Comparison of ENCODE assay signal across 30 mouse cellular contexts in genomic region chr6:77457919-77458318, GRCm38 (mm10).
DNase-seq lines count a peak whose midpoint lies in the region; ATAC-seq and TF ChIP-seq lines count a peak whose summit lies in the region.
"Had no signal": no experiment of that assay in that cellular context is flagged by ENCODE, and none has a peak within 500 bp of the region (broad histone marks: within the 10 kb centered on the region; RNA-seq: fewer than 3 reads in every experiment).

No protein-coding gene starts in this region.

- peak; percentile 24 for DNase-seq in forebrain, postnatal 0 days
- peak; percentile 51 for DNase-seq in left cerebral cortex, adult 11 months (ENCODE audit: low spot score)
- no peak for DNase-seq in left cerebral cortex, postnatal 4 days
- peak; percentile 81 for DNase-seq in brain, adult 2 months (ENCODE audit: low read depth, low spot score)
- DNase-seq in layer of hippocampus, adult 9-11 months, result peak; percentile 63
- DNase-seq in kidney, adult 9 months, result no peak
- DNase-seq in cerebellum, adult 9-10 months, result no peak
- DNase-seq: adrenal gland, postnatal 10 days; cerebellum, adult 11 months; cerebellum, adult 9-11 months; embryo, embryonic 11 days; gastrocnemius, postnatal 10 days; heart, postnatal 14 days; kidney, adult 18-20 months; kidney, postnatal 4 days; thymus, adult 2 months; thymus, postnatal 36 days had no signal

- no peak overlapping the region for H3K27ac ChIP-seq in forebrain, postnatal 0 days (ENCODE audit: low read depth, low read length)
- H3K27ac ChIP-seq in forebrain, embryonic 12.5 days, result no peak overlapping the region
- H3K27ac ChIP-seq: embryonic facial prominence, embryonic 12.5 days; hindbrain, embryonic 10.5 days; limb, embryonic 13.5 days; lung, embryonic 15.5 days; stomach, postnatal 0 days had no signal

- H3K4me3 ChIP-seq in forebrain, postnatal 0 days (ENCODE audit: low read depth, low read length), result no peak overlapping the region
- H3K4me3 ChIP-seq in forebrain, embryonic 12.5 days (replicated peaks), result no peak overlapping the region
- H3K4me3 ChIP-seq: embryonic facial prominence, embryonic 12.5 days; hindbrain, embryonic 10.5 days; left cerebral cortex, adult 2 months; limb, embryonic 13.5 days; lung, embryonic 15.5 days had no signal

- intact Hi-C loops in left cerebral cortex, postnatal 4 days (cut with DNase I), result no loop called here

- TF ChIP-seq CTCF in forebrain, postnatal 0 days (IDR thresholded peaks at IDR 0.05; ENCODE audit: low read depth), result no peak

- 61% methylated on average over 2 of the region's 2 CpGs for WGBS in forebrain, postnatal 0 days
- WGBS in forebrain, embryonic 12.5 days, result 94% methylated on average over 2 of the region's 2 CpGs

- H3K9ac ChIP-seq in forebrain, postnatal 0 days, result no peak overlapping the region
- no peak overlapping the region for H3K9ac ChIP-seq in forebrain, embryonic 12.5 days
- H3K9ac ChIP-seq: embryonic facial prominence, embryonic 12.5 days; limb, embryonic 13.5 days; lung, embryonic 15.5 days had no signal

- H3K9me3 ChIP-seq in forebrain, postnatal 0 days (ENCODE audit: low read length), result no peaks in the 10 kb centered on the region
- H3K9me3 ChIP-seq in forebrain, embryonic 12.5 days, result no peaks in the 10 kb centered on the region
- H3K9me3 ChIP-seq: embryonic facial prominence, embryonic 12.5 days; hindbrain, embryonic 10.5 days; limb, embryonic 13.5 days; lung, embryonic 15.5 days had no signal

- no peaks in the 10 kb centered on the region for H3K27me3 ChIP-seq in forebrain, postnatal 0 days (ENCODE audit: insufficient read depth, low read length)
- H3K27me3 ChIP-seq in forebrain, embryonic 12.5 days, result no peaks in the 10 kb centered on the region
- H3K27me3 ChIP-seq: embryonic facial prominence, embryonic 12.5 days; limb, embryonic 13.5 days; lung, embryonic 15.5 days; Patski had no signal

- H3K36me3 ChIP-seq in forebrain, postnatal 0 days (ENCODE audit: insufficient read depth), result no peaks in the 10 kb centered on the region
- H3K36me3 ChIP-seq in forebrain, embryonic 12.5 days (replicated peaks), result no peaks in the 10 kb centered on the region
- H3K36me3 ChIP-seq: embryonic facial prominence, embryonic 12.5 days; G1E; hindbrain, embryonic 10.5 days; limb, embryonic 13.5 days; lung, embryonic 15.5 days had no signal

- peak; percentile 83 for ATAC-seq in forebrain, postnatal 0 days
- ATAC-seq in forebrain, embryonic 12.5 days (ENCODE audit: low FRiP score), result no peak
- ATAC-seq: hindbrain, embryonic 16.5 days; midbrain, embryonic 16.5 days; Patski had no signal

- H3K4me1 ChIP-seq in forebrain, postnatal 0 days (ENCODE audit: insufficient read depth), result no peaks in the 10 kb centered on the region
- no peaks in the 10 kb centered on the region for H3K4me1 ChIP-seq in forebrain, embryonic 12.5 days
- H3K4me1 ChIP-seq: embryonic facial prominence, embryonic 12.5 days; hindbrain, embryonic 10.5 days; limb, embryonic 13.5 days; lung, embryonic 15.5 days had no signal

- H3K4me2 ChIP-seq in forebrain, postnatal 0 days (ENCODE audit: low read depth), result no peak overlapping the region
- H3K4me2 ChIP-seq in forebrain, embryonic 12.5 days, result no peak overlapping the region
- H3K4me2 ChIP-seq: embryonic facial prominence, embryonic 12.5 days; limb, embryonic 13.5 days; liver, embryonic 11.5 days; lung, embryonic 15.5 days; midbrain, embryonic 11.5 days had no signal

Comparison
In these comparisons a context has a peak if more than half of its experiments do, and no peak if none do; other contexts are left out.
1. DNase-seq: peak in forebrain, postnatal 0 days (single experiment), left cerebral cortex, adult 11 months (single experiment), brain, adult 2 months (single experiment) and layer of hippocampus, adult 9-11 months (single experiment); none in left cerebral cortex, postnatal 4 days (single experiment), kidney, adult 9 months (single experiment) and cerebellum, adult 9-10 months (single experiment).